Mouse (Mus musculus) spleen, postnatal 10 days (tissue): Measurements from ENCODE around the gene Elp4.

Source experiments
- DNase-seq, 2 experiments: peaks; one replicate each; pipeline ENCODE4 v3.0.0; 2021 to 2022; ENCODE audit warnings: low spot score in 2 of 2

Elp4 gene

GRCm38 (mm10) chr2:105726657-105727056 lies 177.7 kb downstream of the Elp4 start:
- no peak for DNase-seq

- no peak for DNase-seq
Observed at GRCm38 (mm10) chr2:105715409-105716115, 188.8 kb downstream of the Elp4 start.

- DNase-seq, result no peak
Observed at GRCm38 (mm10) chr2:105710511-105710910, 193.9 kb downstream of the Elp4 start.

- no peak for DNase-seq
Observed at GRCm38 (mm10) chr2:105709126-105709525, 195.2 kb downstream of the Elp4 start.

- DNase-seq, result no peak
Observed at GRCm38 (mm10) chr2:105705320-105705719, 199.0 kb downstream of the Elp4 start.

- DNase-seq, result no peak
Observed at GRCm38 (mm10) chr2:105702586-105702985, 201.8 kb downstream of the Elp4 start.

GRCm38 (mm10) chr2:105701781-105702180 lies 202.6 kb downstream of the Elp4 start:
- DNase-seq, result no peak

- DNase-seq, result no peak
Observed at GRCm38 (mm10) chr2:105698631-105699030, 205.7 kb downstream of the Elp4 start.

GRCm38 (mm10) chr2:105697741-105698140 lies 206.6 kb downstream of the Elp4 start:
- DNase-seq, result no peak

GRCm38 (mm10) chr2:105691296-105691695 lies 213.1 kb downstream of the Elp4 start:
- DNase-seq, result no peak

GRCm38 (mm10) chr2:105689771-105690639 lies 214.4 kb downstream of the Elp4 start:
- DNase-seq, result no peak

GRCm38 (mm10) chr2:105689304-105689770 lies 215.0 kb downstream of the Elp4 start:
- no peak for DNase-seq

- no peak for DNase-seq
Observed at GRCm38 (mm10) chr2:105688436-105689303, 215.7 kb downstream of the Elp4 start.

- DNase-seq, result no peak
Observed at GRCm38 (mm10) chr2:105688011-105688410, 216.4 kb downstream of the Elp4 start.

- no peak for DNase-seq
Observed at GRCm38 (mm10) chr2:105687317-105687991, 216.9 kb downstream of the Elp4 start.

- DNase-seq, result no peak
Observed at GRCm38 (mm10) chr2:105686363-105687316, 217.7 kb downstream of the Elp4 start.

GRCm38 (mm10) chr2:105685651-105686050 lies 218.7 kb downstream of the Elp4 start:
- DNase-seq, result no peak

GRCm38 (mm10) chr2:105684991-105685650 lies 219.2 kb downstream of the Elp4 start:
- DNase-seq, result no peak

GRCm38 (mm10) chr2:105683771-105684410 lies 220.5 kb downstream of the Elp4 start:
- DNase-seq, result no peak
